Mouse (Mus musculus) liver, adult (tissue): ENCODE results near the gene Gstp1.

ENCODE experiments used
- GATA4 ChIP-seq: IDR thresholded peaks from 2 replicates; pipeline ENCODE4 v1.6.1; 2014; ENCODE audit warnings: mild to moderate bottlenecking, low read length; ENCODE audit not compliant: insufficient replicate concordance

Gene Gstp1

GRCm38 (mm10) chr19:4013066-4013465 lies 24.7 kb downstream of the Gstp1 start:
- no peak for TF ChIP-seq GATA4

GRCm38 (mm10) chr19:4012432-4013022 lies 25.3 kb downstream of the Gstp1 start, which contains the start of gene Ndufv1:
Gene Ndufv1 (minus strand): TSS chr19:4012806.
- no peak; the same call in 1 of the 2 replicates for TF ChIP-seq GATA4

- TF ChIP-seq GATA4: no peak
Measured at GRCm38 (mm10) chr19:4011086-4011485, 26.7 kb downstream of the Gstp1 start.

GRCm38 (mm10) chr19:4005971-4006370 lies 31.8 kb downstream of the Gstp1 start:
- TF ChIP-seq GATA4: no peak

- TF ChIP-seq GATA4: no peak
Measured at GRCm38 (mm10) chr19:4005091-4005490, 32.7 kb downstream of the Gstp1 start.

GRCm38 (mm10) chr19:4004331-4004730 lies 33.5 kb downstream of the Gstp1 start:
- TF ChIP-seq GATA4: no peak

GRCm38 (mm10) chr19:4003641-4004040 lies 34.1 kb downstream of the Gstp1 start:
- TF ChIP-seq GATA4: no peak

- no peak for TF ChIP-seq GATA4
Measured at GRCm38 (mm10) chr19:4003112-4003511, 34.7 kb downstream of the Gstp1 start, which contains the start of gene Doc2g. Gene Doc2g (plus strand): TSS chr19:4003313.

- no peak for TF ChIP-seq GATA4
Measured at GRCm38 (mm10) chr19:4001752-4002151, 36.0 kb downstream of the Gstp1 start.

- no peak for TF ChIP-seq GATA4
Measured at GRCm38 (mm10) chr19:4000949-4001525, 36.7 kb downstream of the Gstp1 start.

GRCm38 (mm10) chr19:4000119-4000900 lies 37.5 kb downstream of the Gstp1 start, which contains the start of the genes Nudt8 and Gm49405:
Gene Nudt8 (plus strand): TSS chr19:4000580.
Gene Gm49405 (plus strand): TSS chr19:4000626.
- no peak for TF ChIP-seq GATA4

- TF ChIP-seq GATA4: no peak
Measured at GRCm38 (mm10) chr19:3999121-3999730, 38.6 kb downstream of the Gstp1 start.

- TF ChIP-seq GATA4: no peak
Measured at GRCm38 (mm10) chr19:3998335-3998734, 39.5 kb downstream of the Gstp1 start.

- TF ChIP-seq GATA4: no peak
Measured at GRCm38 (mm10) chr19:3997231-3997630, 40.6 kb downstream of the Gstp1 start.

- TF ChIP-seq GATA4: no peak
Measured at GRCm38 (mm10) chr19:3996747-3997146, 41.0 kb downstream of the Gstp1 start.
